8 mouse cellular contexts compared by ENCODE assay signal in the genomic region with DNA sequence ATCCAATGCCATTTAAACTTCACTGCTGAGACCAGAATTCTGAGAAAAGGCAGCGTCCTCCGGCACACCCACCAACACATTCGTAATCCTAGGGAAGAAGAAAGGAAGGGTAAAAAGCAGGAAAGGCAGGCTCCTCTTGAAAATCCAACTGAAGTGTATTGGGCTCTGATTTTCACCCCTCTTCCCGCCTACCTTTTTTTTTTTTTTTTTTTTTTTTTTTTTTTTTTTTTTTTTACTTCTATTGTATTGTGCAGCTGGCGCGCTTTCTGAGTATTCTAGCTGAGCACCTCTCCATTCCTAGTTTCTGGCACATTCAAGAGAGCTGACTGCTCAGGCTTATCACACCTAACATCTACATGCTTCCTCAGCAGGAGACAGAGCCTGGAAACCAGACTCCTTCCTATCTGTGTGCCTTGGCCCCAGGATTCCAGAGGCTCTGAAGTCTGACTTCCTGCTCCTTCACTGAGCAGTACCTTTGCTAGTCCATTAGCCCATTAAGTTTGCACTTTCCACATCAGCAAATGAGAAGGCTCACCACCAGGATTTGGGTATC. TPM values are rescaled to one million over a fixed set of nuclear protein-coding genes. Genes with fewer than 3 reads are reported as not detected.
DNase-seq lines count a peak whose midpoint lies in the region; ATAC-seq and TF ChIP-seq lines count a peak whose summit lies in the region.

No protein-coding gene starts in this region.

- no peak overlapping the region for H3K27ac ChIP-seq in lung, postnatal 0 days (ENCODE audit: low read length)

- TF ChIP-seq POLR2A in lung, adult 2 months (IDR thresholded peaks at IDR 0.05; ENCODE audit: borderline replicate concordance, extremely low read depth, low read depth, low read length), result no peak

- intact Hi-C loops in heart, postnatal 14 days (cut with DNase I), result loop anchor here (5.0 kb wide), 3 partner anchors 51 to 271 kb away; no protein-coding TSS in a partner anchor

- H3K36me3 ChIP-seq in lung, postnatal 0 days (ENCODE audit: insufficient read depth, low read length), result no peaks in the 10 kb centered on the region

- peak overlapping the region; percentile 62 for H3K4me2 ChIP-seq in lung, postnatal 0 days (replicated peaks; ENCODE audit: low read depth, low read length)

- no peak overlapping the region for H3K9ac ChIP-seq in lung, postnatal 0 days (replicated peaks; ENCODE audit: low read depth)

- TF ChIP-seq CTCF in lung, adult 2 months (IDR thresholded peaks at IDR 0.05; ENCODE audit: insufficient read depth, low read length), result no peak
- TF ChIP-seq CTCF in lung, postnatal 0 days (IDR thresholded peaks at IDR 0.05), result no peak

- 13% methylated on average over 6 of the region's 6 CpGs for WGBS in lung, adult 2 months
- WGBS in lung, postnatal 0 days, result 1% methylated on average over 5 of the region's 6 CpGs

- ATAC-seq in lung, postnatal 0 days, result no peak

- peaks cover 3% of the 10 kb centered on the region; the same call in 1 of the 2 replicates for H3K4me1 ChIP-seq in lung, adult 2 months (ENCODE audit: control insufficient read depth, insufficient read depth, low read length)
- H3K4me1 ChIP-seq in lung, postnatal 0 days (ENCODE audit: insufficient read depth, low read depth, low read length), result peaks cover 3% of the 10 kb centered on the region; the same call in 1 of the 2 replicates

- H3K9me3 ChIP-seq in lung, postnatal 0 days (ENCODE audit: low read length), result no peaks in the 10 kb centered on the region

- peak overlapping the region; percentile 74 for H3K4me3 ChIP-seq in lung, adult 2 months (replicated peaks; ENCODE audit: extremely low read depth, low read depth, low read length)
- H3K4me3 ChIP-seq in lung, postnatal 0 days (ENCODE audit: low read depth, low read length), result peak overlapping the region; percentile 62

- H3K27me3 ChIP-seq in lung, postnatal 0 days (replicated peaks; ENCODE audit: insufficient read depth, low read length), result no peaks in the 10 kb centered on the region

- TF ChIP-seq EP300 in lung, postnatal 0 days (IDR thresholded peaks at IDR 0.05), result no peak

- no peak for DNase-seq in lung, adult 2 months
- DNase-seq in lung, postnatal 25 days (ENCODE audit: low spot score), result no peak
- peak; percentile 32 for DNase-seq in embryo, embryonic 9.5 days (ENCODE audit: extremely low spot score)
- DNase-seq in heart, postnatal 14 days, result peak; percentile 8 to 9
- peak; percentile 23 for DNase-seq in lung, postnatal 0 days (ENCODE audit: low spot score)
- peak; percentile 21 for DNase-seq in thymus, postnatal 4 days
- no peak for DNase-seq in spleen, adult 12 weeks (ENCODE audit: low spot score)
- DNase-seq in MN1 (ENCODE audit: low spot score), result no peak

RNA-seq across cellular contexts. Expression of a gene that starts 1.0 kb away (rescaled TPM):
- 3.0 and 4.8 TPM in 2 replicates for polyA plus RNA-seq in lung, adult 2 months (2012; rRNA removed)
- 1 to 10 TPM; 9.2 to 9.5 TPM for total RNA-seq in heart, postnatal 14 days (2021)
- polyA plus RNA-seq in lung, postnatal 0 days (2015; fragmentation: Nextera tagmentation; extraction: Ambion mirVana), result 6.0 and 8.6 TPM in 2 replicates

Comparison
In these comparisons a context has a peak if more than half of its experiments do, and no peak if none do; other contexts are left out.
1. DNase-seq: peak in embryo, embryonic 9.5 days (single experiment), heart, postnatal 14 days (2 of 2), lung, postnatal 0 days (single experiment) and thymus, postnatal 4 days (single experiment); none in lung, adult 2 months (single experiment), lung, postnatal 25 days (single experiment), spleen, adult 12 weeks (single experiment) and MN1 (single experiment).